Mouse (Mus musculus) 3T3-L1 (cell line): ENCODE measurements around the gene Arhgap15.
A peak's percentile ranks its signal among the peaks of the same experiment; 100 is the strongest.
"Not testable (repeated sequence)": the region's sequence is repeated elsewhere in the genome, so short reads cannot be mapped to it uniquely, and the experiment has no call there.

Source experiments
- DNase-seq: peaks from one replicate; pipeline ENCODE4 v3.0.0-alpha.2; 2015; ENCODE audit warnings: low read depth, low spot score

Arhgap15 gene

GRCm38 (mm10) chr2:43748287-43748983 is at the start of gene Arhgap15:
Gene Arhgap15 (plus strand): TSS chr2:43748824.
- no peak for DNase-seq

DNA sequence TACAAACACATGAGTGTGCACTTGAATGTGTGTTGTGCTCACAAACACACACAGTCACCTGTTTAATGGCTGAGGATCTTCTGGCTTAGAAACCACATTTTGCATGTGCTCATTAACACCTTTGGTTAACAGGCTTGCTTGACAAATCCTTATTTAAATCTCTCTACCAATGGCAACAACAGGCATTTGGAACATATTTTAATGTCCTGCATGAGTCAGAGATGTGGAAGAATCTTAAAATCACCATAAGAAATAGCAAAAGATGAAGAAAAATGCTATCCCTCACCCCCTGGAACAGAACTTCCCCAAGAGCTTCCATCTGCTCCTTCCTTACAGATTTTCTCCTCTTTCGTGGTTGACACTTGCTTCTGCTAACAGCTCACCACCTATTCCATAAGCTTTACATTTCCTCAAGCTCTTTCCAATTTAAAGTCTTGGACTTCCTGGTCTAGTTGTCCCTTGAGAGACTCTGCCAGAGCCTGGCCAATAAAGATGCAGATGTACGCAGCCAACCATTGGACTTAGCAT is 35.9 kb upstream of the Arhgap15 start:
- DNase-seq: no peak

GRCm38 (mm10) chr2:43722446-43723103 is 26.0 kb upstream of the Arhgap15 start:
- peak; percentile 89 for DNase-seq

GRCm38 (mm10) chr2:43723104-43723541 is 25.5 kb upstream of the Arhgap15 start:
- peak; percentile 2 for DNase-seq

DNA sequence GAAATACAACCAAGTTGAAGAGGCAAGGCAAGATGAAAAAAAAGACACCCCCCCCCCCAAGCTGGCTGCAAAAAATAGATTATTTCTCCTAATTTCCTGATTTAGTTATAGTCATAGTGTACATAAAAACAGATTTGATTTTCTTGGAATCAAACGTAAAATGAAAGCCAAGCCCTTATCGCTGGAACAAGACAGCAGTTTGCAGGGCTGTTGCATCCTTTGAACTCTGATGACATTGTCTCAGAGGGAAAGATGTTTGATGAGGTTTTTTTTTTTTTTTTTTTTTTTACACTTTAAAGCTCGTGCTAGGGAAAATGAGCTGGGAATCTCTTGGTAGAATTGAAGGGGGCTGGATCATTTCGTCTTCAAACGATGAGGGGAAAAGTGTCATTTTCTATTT is 21.4 kb upstream of the Arhgap15 start:
- DNase-seq: no peak

DNA sequence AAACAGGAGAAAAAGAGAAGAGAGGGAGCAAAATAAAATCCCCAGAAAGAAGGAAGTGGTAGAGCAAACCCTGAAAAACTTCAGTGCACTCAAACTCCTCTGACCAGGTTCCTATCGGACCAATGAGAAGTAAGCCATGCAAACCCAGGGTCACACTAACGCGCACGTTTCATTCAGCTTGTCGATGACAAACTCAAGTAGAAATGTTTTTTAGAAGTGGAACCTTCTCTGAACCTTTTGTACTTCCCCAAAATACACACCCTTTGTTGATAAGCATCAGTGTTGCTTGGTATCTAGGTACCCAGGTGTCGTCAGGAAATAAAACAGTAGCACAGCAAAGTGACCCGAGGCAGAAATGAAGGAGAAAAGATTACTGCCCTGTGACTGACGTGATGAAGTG is 20.9 kb upstream of the Arhgap15 start:
- no peak for DNase-seq

DNA sequence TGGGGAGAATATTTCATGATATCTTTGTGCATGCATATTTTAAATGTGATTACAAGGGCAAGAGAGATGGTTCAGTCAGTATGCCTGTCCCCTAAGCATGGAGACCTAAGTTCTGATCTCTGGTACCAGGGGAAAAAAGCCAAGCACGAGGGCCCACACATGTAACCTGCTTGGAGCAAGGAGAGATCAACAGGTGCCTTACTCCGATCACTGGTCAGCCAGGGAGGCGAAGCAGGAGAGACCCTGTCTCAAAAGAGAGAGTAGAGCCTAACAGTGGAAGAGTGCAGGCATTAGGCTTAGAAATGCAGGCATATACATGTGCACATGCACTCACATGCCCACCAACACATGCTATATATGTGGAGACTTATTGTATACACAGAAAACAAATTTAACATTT is 19.8 kb upstream of the Arhgap15 start:
- DNase-seq: no peak

DNA sequence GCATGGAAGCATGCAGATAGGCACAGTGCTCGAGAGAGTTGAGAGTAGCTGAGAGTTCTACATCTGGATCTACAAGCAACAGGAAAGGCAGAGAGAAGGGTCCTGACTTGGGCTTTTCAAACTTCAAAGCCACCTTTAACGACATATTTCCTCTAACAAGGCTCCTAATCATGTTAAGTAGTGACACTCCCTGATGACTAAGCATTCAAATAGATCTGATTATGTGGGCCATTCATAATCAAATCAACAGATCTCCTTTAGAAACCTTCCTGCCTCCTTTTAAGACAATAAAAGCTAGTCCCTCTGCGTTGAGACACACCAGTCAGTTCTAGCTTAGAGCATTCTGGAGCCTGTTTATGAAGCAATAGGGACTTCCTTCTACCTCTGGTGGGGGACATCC is 16.2 kb upstream of the Arhgap15 start:
- no peak for DNase-seq

- DNase-seq: not testable (repeated sequence)
Measured at GRCm38 (mm10) chr2:43735071-43735470, 13.6 kb upstream of the Arhgap15 start.

GRCm38 (mm10) chr2:43737546-43737945 is 11.1 kb upstream of the Arhgap15 start:
- no peak for DNase-seq

GRCm38 (mm10) chr2:43738562-43739112 is 10.0 kb upstream of the Arhgap15 start:
- no peak for DNase-seq

DNA sequence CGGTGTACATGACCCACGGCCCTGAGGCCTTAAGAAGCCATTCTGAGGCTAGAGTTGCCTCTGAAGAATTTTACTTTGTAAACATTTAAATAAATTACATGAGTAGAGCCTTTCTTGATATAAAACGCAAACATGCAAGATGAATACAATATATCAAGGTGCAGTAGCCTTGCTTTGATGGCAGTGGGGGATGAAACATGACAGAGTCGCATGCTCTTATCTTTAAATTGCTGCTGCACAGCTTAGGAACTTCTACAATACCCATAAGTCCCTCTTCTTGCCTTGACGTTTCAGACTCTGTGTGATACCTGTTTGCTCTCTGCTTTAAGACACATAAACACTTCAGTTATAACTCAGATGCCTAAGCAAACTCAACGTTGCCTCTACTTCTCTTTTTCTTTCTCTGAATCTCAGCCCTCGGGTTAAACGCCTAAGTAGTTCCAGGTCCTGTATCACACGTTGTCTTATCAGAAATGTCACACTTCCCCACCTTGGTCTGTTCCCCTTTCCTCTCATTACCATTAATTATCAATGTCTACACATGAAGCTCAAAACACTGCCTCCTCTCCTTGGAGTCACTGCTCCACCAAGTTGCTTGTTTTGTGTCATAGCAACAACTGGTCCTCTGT is 9.3 kb upstream of the Arhgap15 start:
- DNase-seq: no peak

DNA sequence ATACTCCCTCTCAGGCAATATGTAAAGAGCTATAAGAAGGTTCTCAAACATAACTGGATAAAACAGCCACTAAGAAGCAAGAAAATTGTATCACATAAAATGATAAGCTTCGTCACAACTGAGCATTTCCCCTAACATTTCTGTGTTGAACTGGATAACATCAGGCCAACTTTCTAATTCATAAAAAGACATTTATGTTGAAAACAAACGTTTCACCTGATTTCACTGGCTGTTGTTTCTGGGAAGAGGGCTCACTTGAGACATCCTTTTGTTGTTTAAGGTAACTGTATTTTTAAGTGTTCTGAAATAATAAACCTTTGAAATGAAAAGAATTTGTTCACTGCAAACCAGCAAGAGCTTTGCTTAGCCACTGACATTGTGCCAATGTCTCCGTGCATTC is 697 bp downstream of the Arhgap15 start:
- no peak for DNase-seq

DNA sequence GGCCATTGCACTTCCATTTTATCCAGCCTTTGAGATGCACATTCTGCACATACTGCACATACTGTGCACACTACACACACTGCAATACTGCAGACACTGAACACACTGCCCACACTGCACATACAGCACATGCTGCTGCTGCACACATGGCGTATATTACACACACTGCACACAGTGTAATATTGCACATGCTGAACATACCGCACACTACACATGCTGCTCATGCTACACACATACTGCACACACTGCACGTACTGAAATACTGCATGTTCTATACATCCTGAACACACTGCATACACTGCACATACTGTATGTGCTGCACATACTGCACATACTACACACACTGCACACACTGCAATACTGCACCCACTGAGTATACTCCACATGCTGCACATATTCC is 7.3 kb downstream of the Arhgap15 start:
- no peak for DNase-seq

- no peak for DNase-seq
Measured at GRCm38 (mm10) chr2:43756626-43757025, 8.0 kb downstream of the Arhgap15 start.

- no peak for DNase-seq
Measured at GRCm38 (mm10) chr2:43761735-43762134, 13.1 kb downstream of the Arhgap15 start.

DNA sequence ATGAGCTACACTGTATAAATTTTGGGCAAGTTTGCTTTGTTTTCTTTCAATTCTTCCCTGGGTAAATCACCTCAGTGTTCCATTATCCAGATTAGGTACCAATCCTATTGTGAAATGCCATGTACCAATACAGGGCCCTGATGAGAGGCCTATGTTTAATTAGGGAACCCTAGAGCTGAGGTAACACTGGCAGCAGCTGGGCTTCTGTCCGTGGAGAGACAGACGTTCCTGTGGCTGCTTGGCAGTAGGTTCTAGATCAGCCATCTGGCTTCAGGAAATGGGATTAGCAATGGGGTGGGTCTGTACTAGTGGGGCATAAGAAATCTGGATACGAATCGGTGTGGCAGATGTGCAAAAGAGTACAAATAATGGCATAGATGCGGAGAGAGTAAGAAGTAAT is 14.7 kb downstream of the Arhgap15 start:
- DNase-seq: no peak

- no peak for DNase-seq
Measured at GRCm38 (mm10) chr2:43764456-43764855, 15.8 kb downstream of the Arhgap15 start.

- no peak for DNase-seq
Measured at GRCm38 (mm10) chr2:43766200-43766599, 17.6 kb downstream of the Arhgap15 start.

DNA sequence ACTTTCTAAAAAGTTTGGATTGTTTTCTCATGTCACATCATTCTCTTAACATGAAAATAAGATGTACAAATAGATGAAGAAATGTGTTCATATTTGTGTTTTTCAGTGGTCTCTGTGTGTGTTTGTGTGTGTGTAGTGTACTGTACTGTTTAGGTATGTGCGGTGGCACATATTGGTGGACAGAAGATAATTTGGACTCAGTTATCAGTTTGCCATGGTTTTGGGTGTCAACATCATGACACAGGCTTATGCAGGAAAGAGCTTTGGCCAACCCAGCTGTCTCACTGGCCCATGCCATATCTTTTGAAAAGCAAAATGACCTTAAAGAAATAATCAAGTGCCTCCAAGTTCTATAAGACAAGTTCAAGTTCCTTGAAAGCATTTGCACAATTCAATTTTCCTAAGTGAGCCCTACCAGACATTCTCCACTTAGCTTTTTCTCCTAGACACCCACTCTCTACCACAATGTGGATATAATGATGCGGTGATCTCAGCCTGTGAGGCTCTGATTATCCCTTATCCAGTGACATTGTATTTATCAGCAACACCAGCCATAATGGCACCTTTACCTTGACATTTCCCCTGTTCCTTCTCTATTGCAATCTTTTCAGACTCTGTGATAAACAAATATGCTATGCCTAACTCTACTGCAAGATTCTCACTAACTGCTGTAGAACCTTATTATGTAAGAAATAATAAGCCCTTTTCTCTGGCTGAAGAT is 21.4 kb downstream of the Arhgap15 start:
- no peak for DNase-seq

- DNase-seq: no peak
Measured at GRCm38 (mm10) chr2:43772640-43773039, 24.0 kb downstream of the Arhgap15 start.

GRCm38 (mm10) chr2:43782157-43782556 is 33.5 kb downstream of the Arhgap15 start:
- no peak for DNase-seq
